Mouse (Mus musculus): ENCODE data around the gene Tbata.

DNA sequence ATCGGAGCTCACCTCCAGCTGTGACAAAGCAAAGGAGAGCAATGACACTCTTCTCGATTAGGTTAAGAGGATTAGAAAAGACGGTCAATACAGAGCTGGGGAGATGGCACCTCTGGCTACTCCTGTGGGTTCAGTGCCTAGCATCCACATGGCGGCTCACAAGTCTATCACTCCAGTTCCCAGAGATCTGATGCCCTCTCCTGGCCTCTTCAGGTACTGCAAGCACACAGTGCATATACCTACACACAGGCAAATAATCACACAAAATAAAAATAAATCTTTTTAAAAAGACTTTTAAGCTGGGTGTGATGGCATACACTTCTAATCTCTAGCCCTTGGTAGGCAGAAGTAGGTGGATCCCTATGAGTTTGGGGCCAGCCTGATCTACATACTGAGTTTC is 47.6 kb downstream of the Tbata start:
- TF ChIP-seq CTCF (conservative IDR thresholded peaks at IDR 0.05; ENCODE audit: low read length): peak; percentile 95
- no peak for TF ChIP-seq POU5F1 (IDR thresholded peaks at IDR 0.05; ENCODE audit: borderline replicate concordance, low read length)

All from E14TG2a.4 (cell line).